Mouse (Mus musculus): ENCODE measurements around the gene Ddx47.

The Ddx47 gene

GRCm38 (mm10) chr6:135011048-135011733 lies at the start of gene Ddx47:
TSS of gene Ddx47 (plus strand) at chr6:135011612.
- DNase-seq (ENCODE audit: low spot score), result peak; percentile 96

GRCm38 (mm10) chr6:134961858-134962517 lies 49.4 kb upstream of the Ddx47 start:
- no peak for DNase-seq (ENCODE audit: low spot score)

GRCm38 (mm10) chr6:134962518-134962893 lies 48.9 kb upstream of the Ddx47 start:
- no peak for DNase-seq (ENCODE audit: low spot score)

GRCm38 (mm10) chr6:134963910-134964309 lies 47.5 kb upstream of the Ddx47 start:
- DNase-seq (ENCODE audit: low spot score), result no peak

- no peak for DNase-seq (ENCODE audit: low spot score)
These were observed 44.7 kb upstream of the Ddx47 start for GRCm38 (mm10) chr6:134966681-134967080.

GRCm38 (mm10) chr6:134968326-134968725 lies 43.1 kb upstream of the Ddx47 start:
- no peak for DNase-seq (ENCODE audit: low spot score)

- no peak for DNase-seq (ENCODE audit: low spot score)
These were observed 41.9 kb upstream of the Ddx47 start for GRCm38 (mm10) chr6:134969498-134969897.

GRCm38 (mm10) chr6:134972096-134972495 lies 39.3 kb upstream of the Ddx47 start:
- no peak for DNase-seq (ENCODE audit: low spot score)

GRCm38 (mm10) chr6:134976628-134977027 lies 34.8 kb upstream of the Ddx47 start:
- no peak for DNase-seq (ENCODE audit: low spot score)

- DNase-seq (ENCODE audit: low spot score), result no peak
These were observed 30.0 kb upstream of the Ddx47 start, which contains the start of gene Apold1 for GRCm38 (mm10) chr6:134981231-134982062. TSS of gene Apold1 (plus strand) at chr6:134981718.

GRCm38 (mm10) chr6:134983529-134984370 lies 27.7 kb upstream of the Ddx47 start:
- peak; percentile 94 for DNase-seq (ENCODE audit: low spot score)

- no peak for DNase-seq (ENCODE audit: low spot score)
These were observed 26.7 kb upstream of the Ddx47 start for GRCm38 (mm10) chr6:134984748-134985147.

- DNase-seq (ENCODE audit: low spot score), result no peak
These were observed 23.0 kb upstream of the Ddx47 start for GRCm38 (mm10) chr6:134988377-134988776.

GRCm38 (mm10) chr6:134990674-134991073 lies 20.7 kb upstream of the Ddx47 start:
- DNase-seq (ENCODE audit: low spot score), result no peak

GRCm38 (mm10) chr6:134994031-134994651 lies 17.3 kb upstream of the Ddx47 start:
- no peak for DNase-seq (ENCODE audit: low spot score)

GRCm38 (mm10) chr6:134994985-134995384 lies 16.4 kb upstream of the Ddx47 start:
- DNase-seq (ENCODE audit: low spot score), result no peak

- DNase-seq (ENCODE audit: low spot score), result no peak
These were observed 14.5 kb upstream of the Ddx47 start for GRCm38 (mm10) chr6:134996918-134997317.

- no peak for DNase-seq (ENCODE audit: low spot score)
These were observed 13.3 kb upstream of the Ddx47 start for GRCm38 (mm10) chr6:134998076-134998475.

GRCm38 (mm10) chr6:134998781-134999180 lies 12.6 kb upstream of the Ddx47 start:
- no peak for DNase-seq (ENCODE audit: low spot score)

- no peak for DNase-seq (ENCODE audit: low spot score)
These were observed 11.1 kb upstream of the Ddx47 start for GRCm38 (mm10) chr6:135000272-135000671.

- DNase-seq (ENCODE audit: low spot score), result no peak
These were observed 9.4 kb upstream of the Ddx47 start for GRCm38 (mm10) chr6:135001991-135002390.

All from testis, postnatal 10 days (tissue).